Mouse (Mus musculus) liver, adult 2 months (tissue): ENCODE data around the gene Dnajb8. TPM values are rescaled to one million over a fixed set of nuclear protein-coding genes. Genes with fewer than 3 reads are reported as not detected.

ENCODE experiments used
- DNase-seq: peaks from one replicate; pipeline ENCODE4 v3.0.0-alpha.2; 2011; ENCODE audit warnings: low read depth, low spot score; ENCODE audit errors: extremely low read depth
- H3K27ac ChIP-seq: fragments of 200-500 bp; replicated peaks from 2 replicates; pipeline ENCODE4 v1.5.1; 2012; ENCODE audit warnings: low read depth, mild to moderate bottlenecking, control low read depth, inconsistent platforms, low read length; ENCODE audit not compliant: insufficient read depth
- H3K27me3 ChIP-seq: fragments of 200-500 bp; 2 replicates; pipeline ENCODE4 v1.6.1; 2012; ENCODE audit warnings: mild to moderate bottlenecking, moderate library complexity, low read length, inconsistent platforms; ENCODE audit not compliant: control insufficient read depth, insufficient read depth
- H3K36me3 ChIP-seq: fragments of 200-500 bp; 2 replicates; pipeline ENCODE4 v1.6.1; 2012; ENCODE audit warnings: low read length, inconsistent platforms; ENCODE audit not compliant: control insufficient read depth, insufficient read depth
- H3K4me1 ChIP-seq: fragments of 200-500 bp; 2 replicates; pipeline ENCODE4 v1.6.1; 2011; ENCODE audit warnings: low read length; ENCODE audit not compliant: control insufficient read depth, insufficient read depth
- H3K4me3 ChIP-seq: fragments of 200-500 bp; 2 replicates; pipeline ENCODE4 v1.5.1; 2011; ENCODE audit warnings: low read depth, mild to moderate bottlenecking, control low read depth, low read length, moderate library complexity; ENCODE audit not compliant: insufficient read depth
- H3K79me2 ChIP-seq: fragments of 200-500 bp; 2 replicates; pipeline ENCODE4 v1.6.1; 2012; ENCODE audit warnings: inconsistent platforms, mild to moderate bottlenecking, low read length, moderate library complexity; ENCODE audit not compliant: control insufficient read depth, insufficient read depth
- H3K9ac ChIP-seq: fragments of 200-500 bp; 2 replicates; pipeline ENCODE4 v1.6.1; 2012; ENCODE audit warnings: low read depth, mild to moderate bottlenecking, control low read depth, inconsistent platforms, low read length
- CTCF ChIP-seq: fragments of 200-500 bp; IDR thresholded peaks from 2 replicates; pipeline ENCODE4 v1.5.1; 2011; ENCODE audit warnings: low read depth, low read length, control low read depth
- POLR2A ChIP-seq: fragments of 200-500 bp; IDR thresholded peaks from 2 replicates; pipeline ENCODE4 v1.6.1; 2011; ENCODE audit warnings: low read length, control low read depth; ENCODE audit not compliant: insufficient read depth; ENCODE audit errors: extremely low read depth
- WGBS: fragments of 180-500 bp; shearing (Covaris S2); methylation state at CpG from one replicate; pipeline ENCODE4 v1.1.7; 2018; 5-methylcytosine and 5-hydroxymethylcytosine counted together
- polyA plus RNA-seq: library from polyadenylated mRNA; depleted of rRNA; stranded (reverse); fragments of >200 nt; gene quantifications from 2 replicates; pipeline ENCODE4 v1.2.3, GENCODE M21; 2012; rRNA removed
- total RNA-seq: library from RNA; depleted of rRNA; stranded (reverse); fragments of >200 nt; gene quantifications from 2 replicates; pipeline ENCODE4 v1.2.3, GENCODE M21; 2014; rRNA removed

Dnajb8 gene
- total and polyA plus RNA-seq, 2 experiments = not detected

DNA sequence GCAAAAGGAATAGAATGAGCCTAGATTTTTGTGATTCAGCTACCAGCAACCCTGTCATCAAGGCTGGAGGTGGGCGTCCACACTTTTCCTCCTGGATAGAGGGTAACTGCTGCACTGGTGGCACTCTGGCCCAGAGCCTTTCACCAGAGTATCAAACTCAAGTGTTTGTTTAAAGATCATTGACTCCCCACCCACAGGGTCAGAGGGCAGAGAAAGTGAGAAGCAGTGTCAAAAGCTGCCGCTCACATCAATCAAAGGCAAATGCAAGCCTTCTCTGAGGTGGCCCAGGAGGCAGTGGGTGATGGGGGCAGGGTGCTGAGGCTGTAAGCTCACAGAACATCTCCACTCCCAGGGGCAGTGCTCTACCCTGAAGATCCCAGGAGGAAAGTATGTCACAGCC is 77.4 kb downstream of the Dnajb8 start:
- no peaks in the 10 kb centered on the region for H3K27me3 ChIP-seq
- DNase-seq = peak; percentile 67
- H3K36me3 ChIP-seq = peaks cover 5% of the 10 kb centered on the region; the same call in 1 of the 2 replicates
- no peaks in the 10 kb centered on the region for H3K79me2 ChIP-seq
- TF ChIP-seq CTCF = no peak
- TF ChIP-seq POLR2A = no peak
- no peaks in the 10 kb centered on the region; the same call in 1 of the 2 replicates for H3K4me1 ChIP-seq
- no peak overlapping the region for H3K27ac ChIP-seq
- H3K9ac ChIP-seq = no peak overlapping the region
- WGBS = 27% methylated on average over 2 of the region's 2 CpGs
- no peak overlapping the region for H3K4me3 ChIP-seq

DNA sequence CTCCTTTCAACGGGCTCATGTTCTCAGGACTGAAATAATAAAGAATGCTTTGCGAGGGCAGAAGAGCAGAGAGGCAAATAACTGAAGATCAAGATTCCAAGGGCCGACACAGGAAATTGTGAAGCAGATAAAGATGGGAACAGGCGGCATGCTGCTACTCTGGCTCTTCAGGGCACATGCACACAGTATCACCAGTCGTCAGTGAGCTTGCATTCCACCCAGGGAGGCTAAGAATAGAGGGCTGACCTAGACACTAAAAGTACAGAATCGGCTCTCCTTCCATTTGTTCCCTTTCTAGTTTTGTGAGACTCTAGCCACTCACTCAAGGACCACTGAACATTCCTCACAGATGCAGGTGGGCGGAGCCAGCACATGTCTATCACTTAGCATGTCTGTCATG is 79.2 kb downstream of the Dnajb8 start:
- no peak overlapping the region for H3K9ac ChIP-seq

More for the DNA sequence above, 79.2 kb downstream of the Dnajb8 start:
- Histone ChIP-seq H3K27ac (no peak overlapping the region), H3K27me3 (no peaks in the 10 kb centered on the region), H3K4me3 (no peak overlapping the region), H3K36me3 (no peaks in the 10 kb centered on the region), H3K79me2 (no peaks in the 10 kb centered on the region), H3K4me1 (no peaks in the 10 kb centered on the region; the same call in 1 of the 2 replicates)
- no peak for TF ChIP-seq POLR2A
- TF ChIP-seq CTCF = no peak
- 83% methylated on average over 7 of the region's 7 CpGs for WGBS
- DNase-seq = no peak

Other genes with a start within 250 kb of the Dnajb8 start
- gene H1fx, start 240.6 kb upstream of the Dnajb8 start, total RNA-seq = 0.13 TPM in 1 of 2 replicates, not detected in the other
- gene H1fx, start 240.6 kb upstream of the Dnajb8 start, polyA plus RNA-seq = 0.11 and 0.52 TPM in 2 replicates
- gene Rab7, start 177.0 kb upstream of the Dnajb8 start, total RNA-seq = 69.7 and 80.9 TPM in 2 replicates
- 134 and 145 TPM in 2 replicates for gene Rab7, start 177.0 kb upstream of the Dnajb8 start, polyA plus RNA-seq
- gene Rpn1, start 137.8 kb upstream of the Dnajb8 start, total RNA-seq = 124 and 153 TPM in 2 replicates
- 121 and 149 TPM in 2 replicates for gene Rpn1, start 137.8 kb upstream of the Dnajb8 start, polyA plus RNA-seq
- 0.09 and 0.27 TPM in 2 replicates for gene Gata2, start 28.4 kb upstream of the Dnajb8 start, total RNA-seq
- gene Gata2, start 28.4 kb upstream of the Dnajb8 start, polyA plus RNA-seq = 1.3 and 1.7 TPM in 2 replicates
- 23.7 and 27.3 TPM in 2 replicates for gene Eefsec, start 224.3 kb downstream of the Dnajb8 start, total RNA-seq
- 39.2 and 42.8 TPM in 2 replicates for gene Eefsec, start 224.3 kb downstream of the Dnajb8 start, polyA plus RNA-seq
- gene Ruvbl1, start 243.1 kb downstream of the Dnajb8 start, total RNA-seq = 17.5 and 21.1 TPM in 2 replicates
- 13.9 and 14.0 TPM in 2 replicates for gene Ruvbl1, start 243.1 kb downstream of the Dnajb8 start, polyA plus RNA-seq